Mouse (Mus musculus) lung, embryonic 16.5 days (tissue): ENCODE data around the gene Kif5c. TPM values are rescaled to one million over a fixed set of nuclear protein-coding genes. Genes with fewer than 3 reads are reported as not detected.

ENCODE experiments used
- ATAC-seq: fragments of 200-750 bp; cut with Nextera tagmentation; 2 replicates; pipeline ENCODE4 v1.8.0; 2017; ENCODE audit warnings: low read depth, mild to moderate bottlenecking, moderate library complexity
- H3K27ac ChIP-seq: fragments of 300-500 bp; sonication (generic); 2 replicates; pipeline ENCODE4 v1.5.1; 2014; ENCODE audit warnings: mild to moderate bottlenecking, control low read depth, low read length
- H3K27me3 ChIP-seq: fragments of 300-500 bp; sonication (generic); 2 replicates; pipeline ENCODE4 v1.6.1; 2014; ENCODE audit warnings: low read depth, low read length, mixed read lengths; ENCODE audit not compliant: control insufficient read depth, insufficient read depth
- H3K36me3 ChIP-seq: fragments of 300-500 bp; sonication (generic); 2 replicates; pipeline ENCODE4 v1.6.1; 2014; ENCODE audit warnings: low read length; ENCODE audit not compliant: control insufficient read depth, insufficient read depth
- H3K4me1 ChIP-seq: fragments of 300-500 bp; sonication (generic); replicated peaks from 2 replicates; pipeline ENCODE4 v1.6.1; 2014; ENCODE audit warnings: low read length, mixed read lengths; ENCODE audit not compliant: control insufficient read depth, insufficient read depth
- H3K4me2 ChIP-seq: fragments of 300-500 bp; sonication (generic); 2 replicates; pipeline ENCODE4 v1.6.1; 2014; ENCODE audit warnings: low read depth, low read length, control low read depth
- H3K4me3 ChIP-seq: fragments of 300-500 bp; sonication (generic); 2 replicates; pipeline ENCODE4 v1.5.1; 2014; ENCODE audit warnings: mild to moderate bottlenecking, low read length, control low read depth
- H3K9ac ChIP-seq: fragments of 300-500 bp; sonication (generic); 2 replicates; pipeline ENCODE4 v1.6.1; 2014; ENCODE audit warnings: low read length, control low read depth
- H3K9me3 ChIP-seq: fragments of 300-500 bp; sonication (generic); 2 replicates; pipeline ENCODE4 v1.6.1; 2016; ENCODE audit warnings: low read length; ENCODE audit not compliant: control insufficient read depth
- WGBS: fragments of 180-500 bp; shearing (Covaris S2); extraction: QIAGEN DNeasy Blood & Tissue Kit; methylation state at CpG from one replicate; pipeline ENCODE4 v1.1.7; 2014; 5-methylcytosine and 5-hydroxymethylcytosine counted together
- polyA plus RNA-seq: library from polyadenylated mRNA; unstranded; fragments of >200 nt; fragmentation: Nextera tagmentation; extraction: Ambion mirVana; gene quantifications from 2 replicates; pipeline ENCODE4 v1.2.1, GENCODE M21; 2015

Gene Kif5c
- polyA plus RNA-seq, 1 experiment from 2014 or later, result 0.85 TPM

GRCm38 (mm10) chr2:49656988-49657387 is 37.9 kb downstream of the Kif5c start:
- WGBS, result 88% methylated on average over 2 of the region's 2 CpGs
- H3K4me3 ChIP-seq, result no peak overlapping the region
- no peak overlapping the region for H3K27ac ChIP-seq
- no peak overlapping the region for H3K4me2 ChIP-seq
- no peaks in the 10 kb centered on the region for H3K36me3 ChIP-seq
- H3K4me1 ChIP-seq, result no peaks in the 10 kb centered on the region
- H3K9me3 ChIP-seq, result no peaks in the 10 kb centered on the region
- no peaks in the 10 kb centered on the region for H3K27me3 ChIP-seq
- no peak for ATAC-seq
- no peak overlapping the region for H3K9ac ChIP-seq

- Histone ChIP-seq H3K9ac (no peak overlapping the region), H3K4me2 (no peak overlapping the region), H3K9me3 (no peaks in the 10 kb centered on the region), H3K36me3 (no peaks in the 10 kb centered on the region), H3K27ac (no peak overlapping the region), H3K4me3 (no peak overlapping the region), H3K27me3 (no peaks in the 10 kb centered on the region), H3K4me1 (no peaks in the 10 kb centered on the region)
- ATAC-seq, result no peak
- 77% methylated on average over 3 of the region's 3 CpGs for WGBS
These were observed 38.6 kb downstream of the Kif5c start for GRCm38 (mm10) chr2:49657666-49658065.

DNA sequence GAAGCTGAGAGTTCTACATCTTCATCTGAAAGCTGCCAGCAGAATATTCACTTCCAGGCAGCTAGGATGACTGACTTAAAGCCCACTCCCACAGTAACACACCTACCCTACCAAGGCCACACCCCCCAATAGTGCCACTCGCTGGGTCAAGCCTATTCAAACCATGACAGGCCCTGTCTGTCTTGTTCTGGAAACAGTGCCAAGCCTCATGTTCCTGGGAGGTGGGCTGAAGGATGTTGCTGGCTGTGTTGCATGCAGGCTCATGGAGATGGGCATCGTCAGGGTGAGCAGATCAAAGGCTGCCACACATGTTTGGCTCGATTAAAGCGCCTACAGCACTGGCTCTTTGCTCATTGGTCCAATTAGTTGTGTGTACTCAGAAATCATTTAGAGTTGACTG is 39.9 kb downstream of the Kif5c start:
- no peak overlapping the region for H3K9ac ChIP-seq
- no peak overlapping the region for H3K4me2 ChIP-seq
- no peak overlapping the region for H3K27ac ChIP-seq

GRCm38 (mm10) chr2:49659964-49660363 is 40.9 kb downstream of the Kif5c start:
- no peaks in the 10 kb centered on the region for H3K36me3 ChIP-seq
- no peaks in the 10 kb centered on the region for H3K4me1 ChIP-seq
- ATAC-seq, result no peak
- no peak overlapping the region for H3K9ac ChIP-seq
- no peaks in the 10 kb centered on the region for H3K9me3 ChIP-seq
- H3K4me3 ChIP-seq, result no peak overlapping the region
- no peaks in the 10 kb centered on the region for H3K27me3 ChIP-seq
- 57% methylated on average over 8 of the region's 8 CpGs for WGBS
- no peak overlapping the region for H3K4me2 ChIP-seq
- H3K27ac ChIP-seq, result no peak overlapping the region

More for the DNA sequence above, 39.9 kb downstream of the Kif5c start:
- Histone ChIP-seq H3K4me3 (no peak overlapping the region), H3K9me3 (no peaks in the 10 kb centered on the region), H3K27me3 (no peaks in the 10 kb centered on the region), H3K4me1 (no peaks in the 10 kb centered on the region), H3K36me3 (no peaks in the 10 kb centered on the region)
- 75% methylated on average over 4 of the region's 4 CpGs for WGBS
- no peak for ATAC-seq

GRCm38 (mm10) chr2:49660375-49660923 is 41.4 kb downstream of the Kif5c start:
- Histone ChIP-seq H3K9ac (no peak overlapping the region), H3K4me1 (no peaks in the 10 kb centered on the region), H3K9me3 (no peaks in the 10 kb centered on the region), H3K36me3 (no peaks in the 10 kb centered on the region), H3K27me3 (no peaks in the 10 kb centered on the region), H3K4me2 (no peak overlapping the region), H3K4me3 (no peak overlapping the region), H3K27ac (no peak overlapping the region)
- ATAC-seq, result no peak
- 91% methylated on average over 12 of the region's 12 CpGs for WGBS

DNA sequence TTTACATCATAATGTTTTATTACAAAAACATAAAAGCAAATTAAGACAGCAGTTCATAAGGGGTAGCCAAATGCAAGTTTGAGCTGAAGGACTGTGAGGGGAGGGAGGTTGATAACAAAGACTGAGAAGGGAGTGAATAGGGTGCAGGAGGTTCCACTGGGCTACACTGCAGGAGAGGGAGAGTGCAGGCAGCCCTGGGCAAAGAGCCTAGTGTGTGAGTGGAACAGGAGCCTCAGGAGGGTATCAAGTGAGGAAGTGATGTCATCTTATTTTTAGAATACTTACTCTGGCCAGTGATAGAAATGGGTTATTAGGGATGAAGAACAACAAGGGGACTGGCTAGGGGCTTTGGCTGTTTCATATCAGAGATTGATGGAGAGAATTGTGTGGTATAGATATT is 42.2 kb downstream of the Kif5c start:
- Histone ChIP-seq H3K27me3 (no peaks in the 10 kb centered on the region), H3K36me3 (no peaks in the 10 kb centered on the region), H3K4me1 (no peaks in the 10 kb centered on the region), H3K9me3 (no peaks in the 10 kb centered on the region), H3K4me2 (no peak overlapping the region), H3K4me3 (no peak overlapping the region), H3K9ac (no peak overlapping the region), H3K27ac (no peak overlapping the region)
- no peak for ATAC-seq

DNA sequence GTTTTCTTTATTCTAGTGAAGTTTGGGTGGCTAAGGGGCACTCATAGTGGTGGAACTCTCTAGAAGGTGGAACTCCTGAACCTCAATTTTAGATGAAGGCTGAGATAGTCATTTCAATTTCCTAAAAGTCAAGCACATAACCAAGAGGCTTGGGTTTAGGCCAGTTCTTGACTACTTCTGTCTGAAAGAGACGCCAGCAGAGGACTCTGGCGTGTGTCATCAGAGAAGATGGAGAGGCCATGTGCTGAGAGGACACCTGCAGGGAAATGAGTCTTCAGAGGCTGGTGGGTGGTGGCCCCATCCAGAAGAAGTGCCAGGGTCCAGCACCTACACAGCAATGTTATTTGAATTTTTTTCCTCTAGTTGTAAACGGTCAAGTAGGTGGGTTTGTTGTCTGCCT is 42.8 kb downstream of the Kif5c start:
- Histone ChIP-seq H3K27me3 (no peaks in the 10 kb centered on the region), H3K4me1 (no peaks in the 10 kb centered on the region), H3K27ac (no peak overlapping the region), H3K9me3 (no peaks in the 10 kb centered on the region), H3K36me3 (no peaks in the 10 kb centered on the region), H3K4me2 (no peak overlapping the region), H3K9ac (no peak overlapping the region), H3K4me3 (no peak overlapping the region)
- ATAC-seq, result no peak
- 74% methylated on average over 3 of the region's 3 CpGs for WGBS

DNA sequence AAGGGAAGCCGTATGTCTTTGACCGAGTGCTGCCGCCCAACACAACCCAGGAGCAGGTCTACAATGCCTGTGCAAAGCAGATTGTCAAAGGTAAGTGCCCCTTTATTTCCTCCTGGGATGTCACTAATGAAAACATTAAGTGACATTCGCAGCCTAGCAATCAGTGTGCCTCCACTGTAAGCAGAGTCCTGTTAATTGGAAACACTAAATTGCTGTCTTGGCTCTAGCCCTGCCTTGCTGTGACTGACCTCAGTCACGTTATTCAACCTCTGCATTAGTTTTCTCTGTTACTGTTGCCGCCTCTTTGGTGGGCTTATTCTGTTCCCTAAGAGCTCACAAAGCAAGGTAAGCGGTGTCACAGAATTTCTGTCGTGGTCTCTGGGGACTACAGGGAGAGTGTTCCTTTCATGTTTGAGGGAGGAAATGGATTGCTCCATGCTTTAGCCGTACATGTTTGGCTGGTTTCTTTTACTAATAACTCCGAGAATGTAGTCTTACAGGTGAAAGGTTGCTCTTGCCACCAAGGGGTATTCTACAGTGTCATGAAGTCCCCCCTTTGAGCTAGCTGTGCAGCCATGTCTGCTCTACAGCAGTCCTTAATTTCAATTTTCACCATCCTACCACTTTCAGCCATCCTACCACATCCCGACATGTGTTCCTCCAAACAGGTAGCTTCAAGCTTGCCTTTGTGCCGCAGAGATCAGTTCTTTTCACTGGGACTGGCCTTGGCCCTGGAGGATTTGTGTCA is 52.8 kb downstream of the Kif5c start:
- no peaks in the 10 kb centered on the region for H3K36me3 ChIP-seq
- H3K9me3 ChIP-seq, result no peaks in the 10 kb centered on the region; the same call in 1 of the 2 replicates
- H3K4me3 ChIP-seq, result no peak overlapping the region
- no peaks in the 10 kb centered on the region for H3K27me3 ChIP-seq
- no peak overlapping the region for H3K9ac ChIP-seq
- WGBS, result 85% methylated on average over 12 of the region's 12 CpGs
- H3K4me2 ChIP-seq, result no peak overlapping the region
- H3K27ac ChIP-seq, result no peak overlapping the region
- no peaks in the 10 kb centered on the region for H3K4me1 ChIP-seq
- ATAC-seq, result no peak

DNA sequence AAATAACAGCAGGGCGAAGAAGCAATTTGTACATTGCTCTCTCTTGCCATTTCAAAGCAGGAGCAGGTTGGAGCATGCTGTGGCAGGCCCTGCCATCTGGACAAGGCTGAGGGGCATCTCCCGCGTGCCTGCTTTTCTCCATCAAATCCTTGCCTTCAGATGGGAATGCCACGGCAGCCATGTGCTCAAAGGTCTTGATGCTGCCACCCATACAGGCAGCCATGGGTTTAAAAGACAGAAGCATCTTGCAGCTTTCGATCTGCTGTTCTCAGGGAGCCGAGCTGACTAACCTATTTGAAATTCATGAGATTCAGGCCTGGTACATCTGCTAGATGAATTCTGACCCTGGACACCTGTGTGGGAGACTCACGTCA is 53.4 kb downstream of the Kif5c start:
- Histone ChIP-seq H3K4me3 (no peak overlapping the region), H3K9ac (no peak overlapping the region), H3K27me3 (no peaks in the 10 kb centered on the region), H3K27ac (no peak overlapping the region), H3K4me1 (no peaks in the 10 kb centered on the region), H3K36me3 (no peaks in the 10 kb centered on the region), H3K4me2 (no peak overlapping the region), H3K9me3 (no peaks in the 10 kb centered on the region; the same call in 1 of the 2 replicates)
- ATAC-seq, result no peak
- 82% methylated on average over 7 of the region's 7 CpGs for WGBS
